Mouse (Mus musculus): ENCODE measurements at regions not wholly inside any gene's neighbourhood (a gene's known extent, or its start where the extent isn't known, plus 50 kb on each side); places are given as distances from the start of the nearest gene placed in this dataset.

- Histone ChIP-seq H3K9me3 (ENCODE audit: control insufficient read depth, low read length) (no peaks in the 10 kb centered on the region), H3K27ac (replicated peaks; ENCODE audit: low read depth, low read length) (no peak overlapping the region), H3K4me3 (replicated peaks; ENCODE audit: low read length) (no peak overlapping the region), H3K4me1 (ENCODE audit: control insufficient read depth, insufficient read depth, low read length) (no peaks in the 10 kb centered on the region), H3K36me3 (ENCODE audit: control insufficient read depth, insufficient read depth, low read length) (no peaks in the 10 kb centered on the region), H3K4me2 (replicated peaks; ENCODE audit: low read depth, low read length, severe bottlenecking) (no peak overlapping the region), H3K9ac (ENCODE audit: low read depth, low read length, severe bottlenecking) (no peak overlapping the region), H3K27me3 (ENCODE audit: control insufficient read depth, insufficient read depth, low read length) (no peaks in the 10 kb centered on the region)
- WGBS, result 45% methylated on average over 1 of the region's 1 CpGs
- no peak for TF ChIP-seq POLR2A (IDR thresholded peaks at IDR 0.05; ENCODE audit: borderline replicate concordance, extremely low read depth, insufficient read depth, insufficient read length)
- ATAC-seq (ENCODE audit: low FRiP score, low read depth) (no peak), DNase-seq (ENCODE audit: low spot score) (no peak)
Measured at GRCm38 (mm10) chr10:56831331-56831730, 454.2 kb downstream of the Gja1 start.

- Histone ChIP-seq H3K4me1 (ENCODE audit: control insufficient read depth, insufficient read depth, low read length) (no peaks in the 10 kb centered on the region), H3K27me3 (ENCODE audit: control insufficient read depth, insufficient read depth, low read length) (no peaks in the 10 kb centered on the region), H3K27ac (replicated peaks; ENCODE audit: low read depth, low read length) (no peak overlapping the region), H3K9me3 (ENCODE audit: control insufficient read depth, low read length) (no peaks in the 10 kb centered on the region), H3K36me3 (ENCODE audit: control insufficient read depth, insufficient read depth, low read length) (no peaks in the 10 kb centered on the region), H3K4me2 (replicated peaks; ENCODE audit: low read depth, low read length, severe bottlenecking) (no peak overlapping the region), H3K4me3 (replicated peaks; ENCODE audit: low read length) (no peak overlapping the region), H3K9ac (ENCODE audit: low read depth, low read length, severe bottlenecking) (no peak overlapping the region)
- no peak for DNase-seq (ENCODE audit: low spot score)
- WGBS, result 83% methylated on average over 4 of the region's 4 CpGs
- ATAC-seq (ENCODE audit: low FRiP score, low read depth), result no peak
- no peak for TF ChIP-seq POLR2A (IDR thresholded peaks at IDR 0.05; ENCODE audit: borderline replicate concordance, extremely low read depth, insufficient read depth, insufficient read length)
Measured at GRCm38 (mm10) chr10:56831966-56832365, 454.8 kb downstream of the Gja1 start.

- DNase-seq (ENCODE audit: low spot score), result no peak
- TF ChIP-seq POLR2A (IDR thresholded peaks at IDR 0.05; ENCODE audit: borderline replicate concordance, extremely low read depth, insufficient read depth, insufficient read length), result no peak
- Histone ChIP-seq H3K9ac (ENCODE audit: low read depth, low read length, severe bottlenecking) (no peak overlapping the region), H3K4me2 (replicated peaks; ENCODE audit: low read depth, low read length, severe bottlenecking) (no peak overlapping the region), H3K36me3 (ENCODE audit: control insufficient read depth, insufficient read depth, low read length) (no peaks in the 10 kb centered on the region), H3K4me1 (ENCODE audit: control insufficient read depth, insufficient read depth, low read length) (peaks cover 20% of the 10 kb centered on the region), H3K27ac (replicated peaks; ENCODE audit: low read depth, low read length) (no peak overlapping the region), H3K9me3 (ENCODE audit: control insufficient read depth, low read length) (no peaks in the 10 kb centered on the region), H3K4me3 (replicated peaks; ENCODE audit: low read length) (no peak overlapping the region), H3K27me3 (ENCODE audit: control insufficient read depth, insufficient read depth, low read length) (no peaks in the 10 kb centered on the region)
- 90% methylated on average over 4 of the region's 4 CpGs for WGBS
- no peak for ATAC-seq (ENCODE audit: low FRiP score, low read depth)
Measured at GRCm38 (mm10) chr10:56836130-56836529, 459.0 kb downstream of the Gja1 start.

GRCm38 (mm10) chr10:56839006-56839495 lies 461.9 kb downstream of the Gja1 start:
- Histone ChIP-seq H3K4me1 (ENCODE audit: control insufficient read depth, insufficient read depth, low read length) (peaks cover 20% of the 10 kb centered on the region), H3K9me3 (ENCODE audit: control insufficient read depth, low read length) (no peaks in the 10 kb centered on the region), H3K4me3 (replicated peaks; ENCODE audit: low read length) (no peak overlapping the region), H3K9ac (ENCODE audit: low read depth, low read length, severe bottlenecking) (no peak overlapping the region), H3K27ac (replicated peaks; ENCODE audit: low read depth, low read length) (no peak overlapping the region), H3K36me3 (ENCODE audit: control insufficient read depth, insufficient read depth, low read length) (no peaks in the 10 kb centered on the region), H3K4me2 (replicated peaks; ENCODE audit: low read depth, low read length, severe bottlenecking) (peak overlapping the region; percentile 20; the same call in 1 of the 2 replicates), H3K27me3 (ENCODE audit: control insufficient read depth, insufficient read depth, low read length) (no peaks in the 10 kb centered on the region)
- DNase-seq (ENCODE audit: low spot score) (peak; percentile 41), ATAC-seq (ENCODE audit: low FRiP score, low read depth) (peak; percentile 55; the same call in 1 of the 2 replicates)
- WGBS, result 17% methylated on average over 9 of the region's 9 CpGs
- TF ChIP-seq POLR2A (IDR thresholded peaks at IDR 0.05; ENCODE audit: borderline replicate concordance, extremely low read depth, insufficient read depth, insufficient read length), result no peak

GRCm38 (mm10) chr10:56839545-56839944 lies 462.4 kb downstream of the Gja1 start:
- H3K27me3 ChIP-seq (ENCODE audit: control insufficient read depth, insufficient read depth, low read length), result no peaks in the 10 kb centered on the region

More at GRCm38 (mm10) chr10:56839545-56839944, 462.4 kb downstream of the Gja1 start:
- Histone ChIP-seq H3K4me1 (ENCODE audit: control insufficient read depth, insufficient read depth, low read length) (peaks cover 20% of the 10 kb centered on the region), H3K4me3 (replicated peaks; ENCODE audit: low read length) (no peak overlapping the region), H3K36me3 (ENCODE audit: control insufficient read depth, insufficient read depth, low read length) (no peaks in the 10 kb centered on the region), H3K9ac (ENCODE audit: low read depth, low read length, severe bottlenecking) (no peak overlapping the region), H3K27ac (replicated peaks; ENCODE audit: low read depth, low read length) (no peak overlapping the region), H3K4me2 (replicated peaks; ENCODE audit: low read depth, low read length, severe bottlenecking) (peak overlapping the region; percentile 20; the same call in 1 of the 2 replicates), H3K9me3 (ENCODE audit: control insufficient read depth, low read length) (no peaks in the 10 kb centered on the region)
- TF ChIP-seq POLR2A (IDR thresholded peaks at IDR 0.05; ENCODE audit: borderline replicate concordance, extremely low read depth, insufficient read depth, insufficient read length), result no peak
- 25% methylated on average over 2 of the region's 2 CpGs for WGBS
- ATAC-seq (ENCODE audit: low FRiP score, low read depth) (0 out of 2 replicates have a peak, but pooled peaks have one; percentile 34), DNase-seq (ENCODE audit: low spot score) (no peak)
